Mouse (Mus musculus): Measurements from ENCODE around the gene Tom1. TPM values are rescaled to one million over a fixed set of nuclear protein-coding genes. Genes with fewer than 3 reads are reported as not detected.

The Tom1 gene
- polyA plus RNA-seq, 1 experiment from 2014 or later = 40.2 TPM

DNA sequence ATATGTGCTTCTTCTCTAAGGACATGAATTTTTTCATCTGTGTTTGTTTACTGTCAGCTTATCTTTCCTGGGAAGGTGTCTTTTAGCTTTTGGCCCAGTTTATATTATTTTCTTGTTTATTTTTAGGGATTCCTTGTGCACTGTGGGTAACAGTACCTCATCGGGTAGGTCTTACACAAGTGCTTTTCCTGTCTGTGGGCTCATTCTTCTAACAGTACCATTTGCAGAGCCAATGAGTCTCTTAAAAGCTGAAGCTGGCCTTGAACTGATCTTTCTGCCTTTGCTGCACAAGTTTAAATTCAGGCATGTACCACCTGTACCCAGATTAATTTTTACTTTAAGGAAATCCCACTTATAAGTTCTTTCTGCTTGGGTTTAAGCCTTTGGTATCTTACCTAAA is 17.1 kb upstream of the Tom1 start:
- Histone ChIP-seq H3K9ac (no peak overlapping the region), H3K27me3 (no peaks in the 10 kb centered on the region), H3K36me3 (0 out of 2 replicates have a peak, but pooled peaks cover 3% of the 10 kb centered on the region), H3K4me3 (no peak overlapping the region), H3K9me3 (no peaks in the 10 kb centered on the region), H3K4me1 (replicated peaks) (no peaks in the 10 kb centered on the region), H3K27ac (replicated peaks) (no peak overlapping the region), H3K4me2 (no peak overlapping the region)
- ATAC-seq (ENCODE audit: low FRiP score, low read depth) = no peak
- WGBS = 80% methylated on average over 1 of the region's 1 CpGs

DNA sequence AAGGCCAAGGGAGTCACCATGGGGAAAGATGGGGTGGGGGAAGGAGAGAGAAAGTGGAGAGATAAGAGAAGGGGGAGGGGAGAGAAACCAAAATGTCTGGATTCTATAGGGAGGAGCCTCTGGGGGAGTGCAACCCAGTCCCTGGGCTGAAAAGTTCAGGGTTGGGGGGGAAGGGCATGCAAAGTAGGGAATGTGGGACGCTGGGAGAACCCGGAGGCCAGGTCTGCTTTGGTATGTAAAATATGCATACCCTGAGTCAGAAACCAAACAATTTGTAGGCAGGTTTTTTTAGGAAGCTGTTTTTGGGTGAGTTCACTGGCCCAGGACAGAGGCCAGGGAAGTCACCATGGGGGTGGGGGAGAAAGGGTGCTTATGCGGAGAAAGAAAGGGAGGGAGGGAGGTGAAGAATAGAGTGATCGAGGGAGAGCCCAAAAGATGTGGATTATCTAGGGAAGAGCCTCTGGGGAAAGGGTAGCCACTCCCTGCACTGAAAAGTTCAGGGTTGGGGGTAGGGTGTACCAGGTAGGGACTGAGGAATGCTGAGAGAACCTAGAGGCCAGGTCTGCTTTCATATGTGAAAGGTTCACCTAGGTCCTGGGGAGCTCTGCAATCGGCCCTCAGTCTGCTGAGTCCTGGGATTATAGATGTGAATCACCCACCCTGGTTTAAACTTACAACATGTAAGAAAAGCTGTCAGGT is 15.1 kb upstream of the Tom1 start:
- 38% methylated on average over 5 of the region's 5 CpGs for WGBS
- H3K9me3 ChIP-seq = no peaks in the 10 kb centered on the region
- H3K27me3 ChIP-seq = no peaks in the 10 kb centered on the region
- H3K36me3 ChIP-seq = peaks cover 23% of the 10 kb centered on the region
- H3K27ac ChIP-seq (replicated peaks) = no peak overlapping the region
- H3K4me1 ChIP-seq (replicated peaks) = no peaks in the 10 kb centered on the region
- H3K4me2 ChIP-seq = no peak overlapping the region
- H3K9ac ChIP-seq = no peak overlapping the region
- no peak overlapping the region for H3K4me3 ChIP-seq
- ATAC-seq (ENCODE audit: low FRiP score, low read depth) = no peak

- no peak overlapping the region for H3K4me3 ChIP-seq
- peaks cover 65% of the 10 kb centered on the region for H3K36me3 ChIP-seq
- no peak overlapping the region for H3K9ac ChIP-seq
- H3K4me1 ChIP-seq (replicated peaks) = no peaks in the 10 kb centered on the region
- H3K27ac ChIP-seq (replicated peaks) = no peak overlapping the region
- H3K4me2 ChIP-seq = no peak overlapping the region
- ATAC-seq (ENCODE audit: low FRiP score, low read depth) = no peak
- WGBS = 90% methylated on average over 3 of the region's 3 CpGs
- H3K9me3 ChIP-seq = no peaks in the 10 kb centered on the region
- no peaks in the 10 kb centered on the region for H3K27me3 ChIP-seq
Observed at GRCm38 (mm10) chr8:75023660-75024316, 9.7 kb upstream of the Tom1 start.

DNA sequence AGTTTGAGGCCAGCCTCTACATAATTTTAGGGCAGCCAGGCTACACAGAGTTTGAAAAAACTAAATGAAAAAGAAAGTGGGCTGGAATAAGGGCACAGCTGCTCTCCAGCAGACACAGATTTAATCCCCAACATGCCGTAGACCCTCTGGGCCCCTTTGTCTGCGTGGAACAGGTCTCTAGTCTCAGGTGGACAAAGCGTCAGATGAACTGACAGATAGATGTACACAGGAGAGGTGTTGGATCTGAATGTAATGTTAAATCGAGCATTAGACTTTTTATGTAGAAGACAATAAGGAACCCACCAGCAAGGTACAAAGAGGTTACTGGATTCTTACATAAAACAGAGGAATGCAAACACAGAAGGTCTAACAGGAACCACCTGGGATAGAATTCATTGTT is 7.7 kb upstream of the Tom1 start:
- Histone ChIP-seq H3K9ac (no peak overlapping the region), H3K27ac (replicated peaks) (no peak overlapping the region), H3K4me3 (no peak overlapping the region), H3K4me2 (no peak overlapping the region), H3K4me1 (replicated peaks) (no peaks in the 10 kb centered on the region), H3K36me3 (peaks cover 75% of the 10 kb centered on the region), H3K27me3 (no peaks in the 10 kb centered on the region), H3K9me3 (no peaks in the 10 kb centered on the region)
- 97% methylated on average over 4 of the region's 4 CpGs for WGBS
- no peak for ATAC-seq (ENCODE audit: low FRiP score, low read depth)

DNA sequence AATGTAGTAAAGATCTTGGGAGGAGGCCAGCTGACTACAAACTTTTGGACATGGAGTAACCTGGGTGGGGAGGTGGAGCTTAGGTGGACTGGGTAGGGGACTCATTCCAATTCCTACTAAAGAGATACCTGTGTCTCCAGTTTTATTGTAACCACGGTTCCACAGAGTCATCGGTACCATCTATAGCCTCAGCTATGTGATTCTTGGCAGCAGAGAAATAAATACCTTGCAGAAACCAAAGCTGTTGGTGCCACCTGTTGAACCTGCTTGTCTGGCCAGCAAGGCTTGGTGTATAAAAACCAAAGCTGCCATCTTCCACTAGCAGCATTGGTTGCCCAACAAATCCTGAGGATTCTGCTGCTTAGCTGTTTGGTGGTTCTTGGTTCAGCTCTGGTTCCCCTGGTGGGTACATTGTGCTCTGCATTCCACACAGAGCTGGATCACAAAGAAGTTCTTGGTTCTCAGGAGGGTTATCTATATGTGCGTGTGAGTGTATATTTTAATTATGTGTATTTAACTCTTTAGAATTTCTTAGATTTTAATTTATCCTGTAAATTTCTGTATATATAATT is 3.0 kb upstream of the Tom1 start:
- Histone ChIP-seq H3K36me3 (peaks cover 37% of the 10 kb centered on the region), H3K4me2 (no peak overlapping the region), H3K27ac (replicated peaks) (no peak overlapping the region), H3K4me1 (replicated peaks) (peaks cover 13% of the 10 kb centered on the region; the same call in 1 of the 2 replicates), H3K27me3 (no peaks in the 10 kb centered on the region), H3K9me3 (no peaks in the 10 kb centered on the region), H3K9ac (no peak overlapping the region), H3K4me3 (no peak overlapping the region)
- ATAC-seq (ENCODE audit: low FRiP score, low read depth) = no peak
- 95% methylated on average over 3 of the region's 3 CpGs for WGBS

DNA sequence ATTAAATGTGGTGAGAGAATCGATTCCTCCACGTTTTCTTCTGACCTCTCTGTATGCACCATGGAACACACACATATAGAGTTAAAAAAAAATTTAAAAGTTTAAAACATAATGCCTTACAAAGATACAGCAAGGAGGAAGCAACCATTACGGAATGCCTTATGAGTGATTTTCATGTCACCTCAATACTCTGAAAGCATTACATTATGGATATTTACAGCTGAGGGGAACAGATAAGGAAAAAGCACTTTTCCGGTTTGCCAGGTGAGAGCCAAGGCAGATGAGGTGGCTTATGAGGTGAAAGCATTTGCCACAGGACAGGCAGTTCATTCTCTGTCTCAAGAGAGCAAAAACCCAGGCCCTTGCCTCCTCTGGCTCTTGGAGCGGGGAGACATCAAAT is 544 bp upstream of the Tom1 start:
- H3K9ac ChIP-seq = peak overlapping the region; percentile 77; the same call in 1 of the 2 replicates
- H3K4me2 ChIP-seq = peak overlapping the region; percentile 86
- H3K27ac ChIP-seq (replicated peaks) = peak overlapping the region; percentile 92
- H3K27me3 ChIP-seq = no peaks in the 10 kb centered on the region
- peak overlapping the region; percentile 76 for H3K4me3 ChIP-seq
- no peaks in the 10 kb centered on the region for H3K9me3 ChIP-seq
- peaks cover 20% of the 10 kb centered on the region for H3K36me3 ChIP-seq
- 68% methylated on average over 5 of the region's 5 CpGs for WGBS
- no peak for ATAC-seq (ENCODE audit: low FRiP score, low read depth)
- H3K4me1 ChIP-seq (replicated peaks) = peaks cover 13% of the 10 kb centered on the region; the same call in 1 of the 2 replicates

DNA sequence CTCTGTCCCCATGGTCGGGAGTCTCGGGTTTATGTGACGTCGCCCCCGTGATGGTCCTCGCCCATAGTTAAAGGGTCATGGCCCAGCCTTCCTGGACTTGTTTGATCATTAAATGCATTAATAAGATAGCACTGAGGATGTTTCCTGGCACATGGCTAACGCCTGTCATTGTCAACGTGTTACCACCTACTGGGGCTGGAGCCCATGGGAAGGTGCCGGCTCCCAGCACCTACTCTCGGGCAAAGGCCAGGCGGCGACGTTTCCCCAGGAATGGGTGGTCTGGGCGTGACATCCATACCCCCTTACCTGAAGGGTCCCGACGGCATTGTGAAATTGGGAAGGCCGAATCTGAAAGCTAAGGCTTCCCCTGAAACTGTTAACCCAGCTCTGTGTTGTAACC is 780 bp downstream of the Tom1 start:
- peaks cover 7% of the 10 kb centered on the region; the same call in 1 of the 2 replicates for H3K36me3 ChIP-seq
- WGBS = 2% methylated on average over 17 of the region's 17 CpGs
- no peak for ATAC-seq (ENCODE audit: low FRiP score, low read depth)

GRCm38 (mm10) chr8:75035640-75036039 is 2.1 kb downstream of the Tom1 start:
- Histone ChIP-seq H3K4me1 (replicated peaks) (peaks cover 13% of the 10 kb centered on the region; the same call in 1 of the 2 replicates), H3K27me3 (no peaks in the 10 kb centered on the region), H3K9ac (no peak overlapping the region), H3K4me2 (no peak overlapping the region), H3K4me3 (no peak overlapping the region), H3K36me3 (0 out of 2 replicates have a peak, but pooled peaks cover 2% of the 10 kb centered on the region), H3K27ac (replicated peaks) (no peak overlapping the region), H3K9me3 (no peaks in the 10 kb centered on the region)
- no peak for ATAC-seq (ENCODE audit: low FRiP score, low read depth)

More for the DNA sequence above, 780 bp downstream of the Tom1 start:
- no peaks in the 10 kb centered on the region for H3K27me3 ChIP-seq
- H3K9ac ChIP-seq = peak overlapping the region; percentile 77
- H3K4me3 ChIP-seq = peak overlapping the region; percentile 76
- peak overlapping the region; percentile 73 for H3K27ac ChIP-seq (replicated peaks)
- no peaks in the 10 kb centered on the region for H3K9me3 ChIP-seq
- peak overlapping the region; percentile 86 for H3K4me2 ChIP-seq
- peaks cover 13% of the 10 kb centered on the region; the same call in 1 of the 2 replicates for H3K4me1 ChIP-seq (replicated peaks)

GRCm38 (mm10) chr8:75038497-75038896 is 5.0 kb downstream of the Tom1 start:
- no peak overlapping the region for H3K9ac ChIP-seq
- peaks cover 8% of the 10 kb centered on the region; the same call in 1 of the 2 replicates for H3K4me1 ChIP-seq (replicated peaks)
- H3K27me3 ChIP-seq = no peaks in the 10 kb centered on the region
- H3K4me2 ChIP-seq = no peak overlapping the region
- H3K36me3 ChIP-seq = no peaks in the 10 kb centered on the region
- ATAC-seq (ENCODE audit: low FRiP score, low read depth) = no peak
- H3K4me3 ChIP-seq = no peak overlapping the region
- H3K27ac ChIP-seq (replicated peaks) = no peak overlapping the region
- no peaks in the 10 kb centered on the region for H3K9me3 ChIP-seq

DNA sequence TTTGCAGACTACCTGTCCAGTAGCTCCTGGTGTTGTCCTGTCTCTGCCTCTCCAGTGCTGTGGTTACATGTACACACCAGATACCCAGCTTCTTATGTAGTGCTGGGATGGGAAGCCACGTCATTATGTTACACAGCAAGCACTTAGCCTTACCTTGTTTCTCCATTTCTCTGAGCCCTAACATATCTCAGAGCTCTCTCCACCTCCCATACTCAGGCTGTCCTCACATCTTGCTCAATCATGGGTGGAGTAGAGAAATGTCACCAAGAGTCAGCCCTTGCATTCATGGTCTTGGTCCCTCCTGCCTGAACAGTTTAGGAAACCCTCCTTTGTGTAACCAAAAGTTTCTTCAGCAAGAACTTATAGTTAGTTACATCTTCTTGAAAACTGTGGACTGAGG is 6.2 kb downstream of the Tom1 start:
- peaks cover 3% of the 10 kb centered on the region; the same call in 1 of the 2 replicates for H3K4me1 ChIP-seq (replicated peaks)

GRCm38 (mm10) chr8:75042171-75042570 is 8.7 kb downstream of the Tom1 start:
- WGBS = 80% methylated on average over 2 of the region's 2 CpGs

More for the DNA sequence above, 6.2 kb downstream of the Tom1 start:
- Histone ChIP-seq H3K27ac (replicated peaks) (no peak overlapping the region), H3K27me3 (no peaks in the 10 kb centered on the region), H3K4me2 (no peak overlapping the region), H3K9me3 (no peaks in the 10 kb centered on the region), H3K36me3 (no peaks in the 10 kb centered on the region), H3K4me3 (no peak overlapping the region), H3K9ac (no peak overlapping the region)
- ATAC-seq (ENCODE audit: low FRiP score, low read depth) = no peak
- WGBS = 97% methylated on average over 1 of the region's 1 CpGs

GRCm38 (mm10) chr8:75042974-75043373 is 9.5 kb downstream of the Tom1 start:
- no peak overlapping the region for H3K9ac ChIP-seq
- H3K4me1 ChIP-seq (replicated peaks) = no peaks in the 10 kb centered on the region
- no peak overlapping the region for H3K4me2 ChIP-seq
- H3K27ac ChIP-seq (replicated peaks) = no peak overlapping the region
- no peaks in the 10 kb centered on the region for H3K27me3 ChIP-seq
- WGBS = 100% methylated on average over 1 of the region's 1 CpGs
- ATAC-seq (ENCODE audit: low FRiP score, low read depth) = no peak
- no peaks in the 10 kb centered on the region for H3K36me3 ChIP-seq
- H3K4me3 ChIP-seq = no peak overlapping the region
- no peaks in the 10 kb centered on the region for H3K9me3 ChIP-seq

More at GRCm38 (mm10) chr8:75042171-75042570, 8.7 kb downstream of the Tom1 start:
- H3K4me1 ChIP-seq (replicated peaks) = no peaks in the 10 kb centered on the region
- no peak overlapping the region for H3K27ac ChIP-seq (replicated peaks)
- no peak overlapping the region for H3K4me3 ChIP-seq
- H3K36me3 ChIP-seq = no peaks in the 10 kb centered on the region
- ATAC-seq (ENCODE audit: low FRiP score, low read depth) = no peak
- no peak overlapping the region for H3K4me2 ChIP-seq
- H3K27me3 ChIP-seq = no peaks in the 10 kb centered on the region
- H3K9ac ChIP-seq = no peak overlapping the region
- H3K9me3 ChIP-seq = no peaks in the 10 kb centered on the region
